Mouse (Mus musculus): Measurements from ENCODE around the gene Ccer2. TPM values are rescaled to one million over a fixed set of nuclear protein-coding genes. Genes with fewer than 3 reads are reported as not detected.

Ccer2 gene
- polyA plus RNA-seq, 1 experiment from 2014 or later = not detected

- Histone ChIP-seq H3K9me3 (no peaks in the 10 kb centered on the region), H3K4me1 (peaks cover 38% of the 10 kb centered on the region), H3K36me3 (peaks cover 23% of the 10 kb centered on the region), H3K4me3 (no peak overlapping the region), H3K27me3 (ENCODE audit: insufficient read depth, poor library complexity, severe bottlenecking) (no peaks in the 10 kb centered on the region), H3K27ac (no peak overlapping the region)
- DNase-seq (ENCODE audit: low spot score) = no peak
- WGBS = 71% methylated on average over 5 of the region's 5 CpGs
Observed at GRCm38 (mm10) chr7:28785161-28785560, 29.2 kb downstream of the Ccer2 start.

GRCm38 (mm10) chr7:28787884-28788283 is 31.9 kb downstream of the Ccer2 start:
- H3K27me3 ChIP-seq (ENCODE audit: insufficient read depth, poor library complexity, severe bottlenecking) = no peaks in the 10 kb centered on the region
- H3K4me3 ChIP-seq = no peak overlapping the region
- no peak for DNase-seq (ENCODE audit: low spot score)
- peaks cover 27% of the 10 kb centered on the region for H3K4me1 ChIP-seq
- peaks cover 23% of the 10 kb centered on the region for H3K36me3 ChIP-seq
- H3K27ac ChIP-seq = peak overlapping the region; percentile 3; the same call in 1 of the 2 replicates
- no peaks in the 10 kb centered on the region for H3K9me3 ChIP-seq
- 89% methylated on average over 9 of the region's 9 CpGs for WGBS

GRCm38 (mm10) chr7:28788307-28789195 is 32.6 kb downstream of the Ccer2 start, which contains the start of gene Rinl:
Gene Rinl (plus strand): TSS chr7:28788969.
- Histone ChIP-seq H3K9me3 (no peaks in the 10 kb centered on the region), H3K27me3 (ENCODE audit: insufficient read depth, poor library complexity, severe bottlenecking) (no peaks in the 10 kb centered on the region), H3K27ac (peak within 1 kb of the TSS; percentile 3; the same call in 1 of the 2 replicates), H3K36me3 (peaks cover 20% of the 10 kb centered on the region), H3K4me3 (no peak within 1 kb of the TSS), H3K4me1 (peaks cover 25% of the 10 kb centered on the region)
- DNase-seq (ENCODE audit: low spot score) = no peak
- WGBS = 57% methylated on average over 5 of the region's 5 CpGs

GRCm38 (mm10) chr7:28789235-28789634 is 33.3 kb downstream of the Ccer2 start:
- Histone ChIP-seq H3K4me1 (peaks cover 25% of the 10 kb centered on the region), H3K27me3 (ENCODE audit: insufficient read depth, poor library complexity, severe bottlenecking) (no peaks in the 10 kb centered on the region), H3K27ac (no peak overlapping the region), H3K4me3 (no peak overlapping the region), H3K9me3 (no peaks in the 10 kb centered on the region), H3K36me3 (peaks cover 20% of the 10 kb centered on the region; the same call in 1 of the 2 replicates)
- 84% methylated on average over 3 of the region's 3 CpGs for WGBS
- no peak for DNase-seq (ENCODE audit: low spot score)

- 52% methylated on average over 8 of the region's 8 CpGs for WGBS
- no peaks in the 10 kb centered on the region for H3K9me3 ChIP-seq
- no peaks in the 10 kb centered on the region for H3K27me3 ChIP-seq (ENCODE audit: insufficient read depth, poor library complexity, severe bottlenecking)
- DNase-seq (ENCODE audit: low spot score) = no peak
- no peak overlapping the region for H3K4me3 ChIP-seq
- H3K27ac ChIP-seq = no peak overlapping the region
- H3K36me3 ChIP-seq = peaks cover 16% of the 10 kb centered on the region; the same call in 1 of the 2 replicates
- peaks cover 20% of the 10 kb centered on the region for H3K4me1 ChIP-seq
Observed at GRCm38 (mm10) chr7:28790066-28790806, 34.3 kb downstream of the Ccer2 start.

GRCm38 (mm10) chr7:28791706-28792105 is 35.7 kb downstream of the Ccer2 start:
- Histone ChIP-seq H3K4me3 (no peak overlapping the region), H3K27me3 (ENCODE audit: insufficient read depth, poor library complexity, severe bottlenecking) (no peaks in the 10 kb centered on the region), H3K36me3 (0 out of 2 replicates have a peak, but pooled peaks cover 10% of the 10 kb centered on the region), H3K4me1 (peaks cover 34% of the 10 kb centered on the region), H3K9me3 (no peaks in the 10 kb centered on the region), H3K27ac (no peak overlapping the region)
- no peak for DNase-seq (ENCODE audit: low spot score)

GRCm38 (mm10) chr7:28792391-28793185 is 36.6 kb downstream of the Ccer2 start:
- Histone ChIP-seq H3K27ac (no peak overlapping the region), H3K4me1 (peaks cover 40% of the 10 kb centered on the region), H3K27me3 (ENCODE audit: insufficient read depth, poor library complexity, severe bottlenecking) (no peaks in the 10 kb centered on the region), H3K9me3 (no peaks in the 10 kb centered on the region), H3K36me3 (0 out of 2 replicates have a peak, but pooled peaks cover 8% of the 10 kb centered on the region), H3K4me3 (no peak overlapping the region)
- WGBS = 62% methylated on average over 14 of the region's 14 CpGs
- no peak for DNase-seq (ENCODE audit: low spot score)

GRCm38 (mm10) chr7:28793834-28794233 is 37.9 kb downstream of the Ccer2 start:
- no peak for DNase-seq (ENCODE audit: low spot score)
- Histone ChIP-seq H3K27me3 (ENCODE audit: insufficient read depth, poor library complexity, severe bottlenecking) (no peaks in the 10 kb centered on the region), H3K27ac (no peak overlapping the region), H3K4me3 (no peak overlapping the region), H3K9me3 (no peaks in the 10 kb centered on the region), H3K36me3 (no peaks in the 10 kb centered on the region), H3K4me1 (peaks cover 38% of the 10 kb centered on the region)
- WGBS = 38% methylated on average over 2 of the region's 2 CpGs

GRCm38 (mm10) chr7:28794496-28794895 is 38.5 kb downstream of the Ccer2 start:
- Histone ChIP-seq H3K9me3 (no peaks in the 10 kb centered on the region), H3K4me3 (no peak overlapping the region), H3K27me3 (ENCODE audit: insufficient read depth, poor library complexity, severe bottlenecking) (no peaks in the 10 kb centered on the region), H3K36me3 (no peaks in the 10 kb centered on the region), H3K27ac (0 out of 2 replicates have a peak overlapping the region, but pooled peaks have one; percentile 16), H3K4me1 (peaks cover 33% of the 10 kb centered on the region)
- 69% methylated on average over 3 of the region's 3 CpGs for WGBS
- DNase-seq (ENCODE audit: low spot score) = no peak

GRCm38 (mm10) chr7:28795832-28796231 is 39.9 kb downstream of the Ccer2 start:
- 59% methylated on average over 15 of the region's 15 CpGs for WGBS
- no peaks in the 10 kb centered on the region for H3K36me3 ChIP-seq
- no peak for DNase-seq (ENCODE audit: low spot score)
- H3K27ac ChIP-seq = peak overlapping the region; percentile 88; the same call in 1 of the 2 replicates
- H3K4me1 ChIP-seq = peaks cover 24% of the 10 kb centered on the region
- H3K9me3 ChIP-seq = no peaks in the 10 kb centered on the region
- H3K4me3 ChIP-seq = peak overlapping the region; percentile 48
- no peaks in the 10 kb centered on the region for H3K27me3 ChIP-seq (ENCODE audit: insufficient read depth, poor library complexity, severe bottlenecking)

GRCm38 (mm10) chr7:28796562-28796975 is 40.6 kb downstream of the Ccer2 start:
- Histone ChIP-seq H3K4me1 (peaks cover 24% of the 10 kb centered on the region), H3K36me3 (no peaks in the 10 kb centered on the region), H3K9me3 (no peaks in the 10 kb centered on the region), H3K4me3 (peak overlapping the region; percentile 48), H3K27me3 (ENCODE audit: insufficient read depth, poor library complexity, severe bottlenecking) (no peaks in the 10 kb centered on the region), H3K27ac (peak overlapping the region; percentile 88)
- DNase-seq (ENCODE audit: low spot score) = peak; percentile 88
- 13% methylated on average over 32 of the region's 32 CpGs for WGBS

GRCm38 (mm10) chr7:28799994-28800393 is 44.0 kb downstream of the Ccer2 start:
- H3K4me3 ChIP-seq = no peak overlapping the region
- peaks cover 51% of the 10 kb centered on the region for H3K4me1 ChIP-seq
- H3K9me3 ChIP-seq = no peaks in the 10 kb centered on the region
- no peak for DNase-seq (ENCODE audit: low spot score)
- no peak overlapping the region for H3K27ac ChIP-seq
- H3K27me3 ChIP-seq (ENCODE audit: insufficient read depth, poor library complexity, severe bottlenecking) = no peaks in the 10 kb centered on the region
- WGBS = 88% methylated on average over 9 of the region's 9 CpGs
- no peaks in the 10 kb centered on the region for H3K36me3 ChIP-seq

Data from heart, embryonic 10.5 days (tissue).